Mouse (Mus musculus) retina, embryonic 14.5 days (tissue): ENCODE results near the gene Pcdh9.
A peak's percentile ranks its signal among the peaks of the same experiment; 100 is the strongest.

Source experiments
- DNase-seq: peaks from one replicate; pipeline ENCODE4 v3.0.0-alpha.2; 2015; ENCODE audit warnings: low spot score

The Pcdh9 gene

GRCm38 (mm10) chr14:93039326-93040221, 850.9 kb downstream of the Pcdh9 start:
- peak; percentile 7 for DNase-seq

DNA sequence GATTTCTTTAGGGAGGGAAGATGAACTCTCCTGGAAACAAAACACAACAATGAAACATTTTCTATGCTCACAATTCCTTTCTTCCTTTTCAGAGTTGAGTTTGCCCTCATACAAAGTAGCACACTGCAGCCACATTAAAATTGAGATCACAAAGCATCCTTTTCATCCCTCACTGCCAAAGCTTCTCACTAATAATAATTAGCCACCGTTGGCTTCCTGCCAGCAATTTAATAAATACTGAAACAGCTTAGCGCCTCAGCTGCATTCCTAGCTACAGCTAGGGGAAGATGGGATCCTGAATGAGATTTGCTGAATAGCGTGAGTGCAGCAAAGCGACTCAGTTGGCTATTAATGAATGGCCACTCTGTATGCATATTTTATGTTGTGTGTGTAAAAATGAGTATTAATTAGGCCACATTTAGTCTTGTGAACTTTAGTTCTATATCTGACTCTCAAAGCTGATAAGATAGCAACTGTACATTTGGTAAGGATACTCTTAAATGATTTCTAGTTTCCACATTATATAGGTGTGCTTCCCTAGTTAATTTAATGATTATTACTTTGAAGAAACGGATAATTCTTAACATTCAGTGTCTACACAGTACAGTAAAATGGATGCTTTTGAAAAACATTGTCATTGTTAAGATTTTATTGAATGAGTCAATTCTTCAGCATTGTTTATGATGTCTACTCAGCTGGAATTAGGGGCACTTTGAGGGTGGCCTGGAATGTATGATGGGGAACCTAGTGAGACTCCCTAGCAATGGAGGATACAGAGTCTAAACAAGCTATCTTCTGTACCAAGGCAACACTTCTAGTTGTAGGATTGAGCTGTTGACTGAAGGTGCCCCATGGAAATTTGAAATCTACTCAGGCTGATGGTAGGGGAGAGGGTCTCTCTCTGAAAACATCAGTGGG, 881.1 kb downstream of the Pcdh9 start:
- peak; percentile 88 for DNase-seq
